Mouse (Mus musculus) hematopoietic stem cell, adult 5-6 weeks (primary cell): Measurements from ENCODE around the gene Ephx3. TPM values are rescaled to one million over a fixed set of nuclear protein-coding genes. Genes with fewer than 3 reads are reported as not detected.
"Not testable (repeated sequence)": the region's sequence is repeated elsewhere in the genome, so short reads cannot be mapped to it uniquely, and the experiment has no call there.

Experiments used
- ATAC-seq, 2 experiments: fragments of 125-278 bp in 1 of 2; replicated peaks in 1 of 2; 2 replicates each; pipeline ENCODE4 v1.8.0; 2016 to 2017; ENCODE audit warnings: inconsistent platforms in 2 of 2, mild to moderate bottlenecking in 2 of 2, moderate number of reproducible peaks in 2 of 2, low read depth in 1 of 2, moderate TSS enrichment in 1 of 2; ENCODE audit not compliant: low FRiP score in 2 of 2, poor library complexity in 2 of 2, severe bottlenecking in 2 of 2, insufficient read depth in 1 of 2, low TSS enrichment in 1 of 2
- total RNA-seq: library from RNA; stranded (forward); fragments of 172-1452, 232-1000 nt; gene quantifications from 2 replicates; pipeline ENCODE4 v1.2.3, GENCODE M21; 2017

The Ephx3 gene
- total RNA-seq, result not detected in 2 replicates

DNA sequence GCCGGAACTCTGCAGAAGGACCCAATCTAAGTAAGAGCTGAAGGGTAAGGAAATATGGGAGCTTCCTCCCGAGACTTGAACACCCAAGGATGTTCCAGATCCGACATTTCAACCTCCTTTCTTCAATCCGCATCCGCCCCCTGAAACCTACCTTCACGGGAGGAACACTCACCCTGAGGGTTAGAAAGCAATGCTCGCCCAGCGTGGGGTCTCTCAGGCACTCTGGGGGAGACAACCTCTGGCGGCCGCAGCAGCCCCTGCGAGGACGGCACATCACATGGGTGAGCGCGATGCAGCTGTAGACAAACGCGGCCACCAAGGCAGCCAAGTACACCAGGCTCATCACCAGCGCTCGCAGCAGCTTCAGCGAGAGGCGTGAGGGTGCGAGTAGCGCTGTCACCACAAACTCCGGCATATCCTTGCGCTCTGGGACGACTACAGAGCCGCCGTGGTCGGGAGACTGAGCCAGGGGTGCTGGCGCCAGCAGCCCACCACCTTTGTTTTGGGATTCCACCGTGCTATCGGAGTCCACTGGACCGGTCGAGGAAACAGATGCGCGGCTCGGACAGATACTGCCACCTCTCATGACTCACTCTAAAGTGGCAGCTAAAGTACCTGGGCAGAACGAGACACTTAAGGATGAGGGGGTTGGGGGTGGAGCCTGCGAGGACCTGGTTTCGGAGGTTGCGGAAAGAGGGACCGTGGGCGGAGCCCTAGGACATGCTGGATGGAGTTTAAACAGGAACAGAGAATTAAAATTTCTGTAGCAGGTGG, at the start of gene Ephx3:
Gene Ephx3, minus strand, starts transcription at position 687 of the 774 bp plus-strand sequence.
- peak; percentile 22 to 44; a peak in 3 of 4 replicates for ATAC-seq

DNA sequence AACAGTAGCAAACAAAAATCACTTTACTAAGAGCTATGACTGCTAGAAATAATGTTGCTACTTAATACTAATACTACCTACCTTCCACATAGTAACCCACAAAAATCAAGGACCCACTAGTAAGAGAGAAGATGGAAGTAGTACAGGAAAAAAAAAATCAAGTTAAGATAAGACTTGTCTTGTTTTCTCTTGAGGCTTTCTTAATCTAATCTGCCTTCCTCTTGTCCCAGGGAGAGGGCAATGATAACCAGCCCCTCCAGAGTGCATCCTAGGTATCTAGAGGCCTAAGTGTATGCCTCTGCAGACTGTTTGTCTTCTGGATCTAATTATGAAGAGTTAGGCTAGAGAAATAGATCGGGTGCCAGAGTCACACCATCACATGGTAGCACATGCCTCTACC, 49.2 kb upstream of the Ephx3 start:
- no peak for ATAC-seq

DNA sequence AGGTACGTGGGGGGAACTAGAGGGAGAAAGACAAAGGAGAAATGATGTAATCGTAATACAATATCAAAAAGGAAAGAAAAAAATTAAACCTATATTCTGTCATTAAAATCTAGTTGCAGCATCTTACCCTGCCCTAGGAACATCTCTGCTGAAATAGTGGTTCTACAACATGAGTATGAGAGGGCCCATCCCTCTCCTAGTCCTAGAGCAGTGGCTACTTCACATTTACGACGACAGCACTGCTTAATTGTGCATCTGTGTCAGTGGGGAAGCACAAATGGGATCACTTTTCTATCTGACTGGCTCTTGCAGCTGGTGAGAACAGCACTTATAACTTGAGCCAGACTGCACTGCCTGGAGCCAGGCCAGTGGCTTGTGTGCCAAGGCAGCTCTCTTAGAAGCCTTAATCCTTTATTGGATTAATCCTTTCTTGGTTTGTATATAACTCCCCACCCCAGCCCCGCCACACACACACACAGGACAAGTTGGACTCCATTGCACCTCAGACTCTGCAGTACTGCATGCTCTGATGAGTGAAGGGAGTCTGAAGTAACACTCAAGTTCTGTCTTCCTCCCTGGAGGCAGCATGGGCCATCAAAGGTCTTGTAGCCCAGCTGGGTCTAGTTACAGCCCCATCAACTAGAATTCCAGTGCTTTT, 46.3 kb upstream of the Ephx3 start:
- no peak for ATAC-seq

DNA sequence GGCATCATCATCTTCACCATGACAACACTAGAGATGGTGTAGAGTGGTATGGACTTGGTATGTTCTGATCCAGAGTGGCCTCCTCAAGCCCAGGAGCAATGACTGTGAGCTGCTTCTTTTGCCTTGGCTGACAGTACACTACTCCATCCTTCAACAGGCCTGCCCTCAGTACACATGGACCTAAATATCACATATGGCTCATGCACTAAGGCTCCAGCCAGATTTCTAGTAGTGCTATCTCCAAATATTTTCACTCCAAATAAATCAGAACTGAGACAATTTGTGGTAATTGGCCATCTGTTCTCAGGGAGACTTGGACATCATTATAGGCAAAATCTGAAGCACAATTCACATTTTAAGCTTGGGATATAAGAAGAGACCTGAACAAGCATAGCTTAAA, 43.8 kb upstream of the Ephx3 start:
- ATAC-seq, result no peak

DNA sequence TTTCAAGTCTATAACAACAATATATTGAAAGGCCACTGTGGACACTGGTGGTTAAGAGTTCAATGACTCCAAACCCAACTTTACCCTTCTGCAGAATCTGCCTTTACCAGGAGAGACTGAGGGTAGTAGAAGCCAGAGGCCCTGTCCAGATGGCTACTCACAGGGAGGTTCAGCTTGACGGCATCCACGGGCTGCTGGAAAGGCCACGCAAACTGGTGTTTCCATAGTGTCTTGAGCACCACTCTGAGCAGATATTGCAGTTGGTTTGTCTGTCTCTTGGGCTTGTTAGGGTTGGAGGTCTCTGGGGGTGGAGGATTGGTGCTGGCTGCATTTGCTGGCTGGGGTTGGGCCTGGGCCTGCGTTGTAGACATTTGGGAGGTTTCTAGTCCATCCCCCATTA, 39.9 kb upstream of the Ephx3 start:
- no peak for ATAC-seq

- ATAC-seq, result no peak
Measured at GRCm38 (mm10) chr17:32220873-32221272, 31.5 kb upstream of the Ephx3 start.

GRCm38 (mm10) chr17:32215587-32215986, 26.2 kb upstream of the Ephx3 start:
- ATAC-seq, result not testable (repeated sequence)

GRCm38 (mm10) chr17:32211554-32211953, 22.2 kb upstream of the Ephx3 start:
- ATAC-seq, result not testable (repeated sequence)

GRCm38 (mm10) chr17:32209752-32210151, 20.4 kb upstream of the Ephx3 start:
- 0 out of 4 replicates have a peak, but pooled peaks of 1 of the 2 experiments have one; percentile 51 for ATAC-seq

DNA sequence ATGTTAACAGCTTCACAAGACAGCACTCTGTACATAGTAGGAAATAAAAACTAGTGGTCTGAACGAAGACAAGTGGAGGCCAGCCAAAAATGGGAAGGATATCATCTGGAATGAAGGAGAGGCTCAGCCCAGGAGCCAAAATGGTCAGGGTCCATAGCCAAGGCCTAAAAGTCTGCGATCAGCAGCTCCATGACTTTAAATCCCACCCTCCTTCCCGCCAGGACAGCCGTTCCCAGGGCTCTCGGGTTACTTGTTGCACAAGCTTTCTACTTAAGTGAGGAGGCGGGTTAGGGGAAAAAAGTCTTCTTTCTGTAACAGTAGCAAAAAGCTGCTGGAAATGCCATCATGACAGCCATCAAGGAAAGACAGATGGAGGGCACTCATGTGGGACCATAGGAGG, 19.8 kb upstream of the Ephx3 start:
- no peak for ATAC-seq

- no peak for ATAC-seq
Measured at GRCm38 (mm10) chr17:32207586-32208245, 18.4 kb upstream of the Ephx3 start.

DNA sequence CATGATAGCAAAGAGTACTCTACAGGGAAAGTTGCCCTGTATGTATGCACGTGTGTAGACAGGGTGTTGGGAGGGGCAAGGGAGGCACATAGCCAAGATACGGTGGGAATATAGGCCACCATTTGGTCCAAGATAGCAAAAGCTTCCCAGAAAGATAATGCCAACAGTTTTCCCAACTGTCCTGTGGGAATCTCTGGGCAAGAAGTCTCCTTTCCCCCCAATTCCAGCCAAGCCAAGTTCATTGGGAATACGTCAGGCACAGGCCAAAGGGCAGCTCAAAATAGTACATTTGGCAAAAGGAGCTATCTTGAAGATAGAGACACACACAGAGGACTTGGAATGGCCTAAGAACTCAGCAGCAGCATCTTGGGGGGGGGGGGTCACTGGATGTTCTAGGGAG, 16.0 kb upstream of the Ephx3 start:
- ATAC-seq, result no peak

DNA sequence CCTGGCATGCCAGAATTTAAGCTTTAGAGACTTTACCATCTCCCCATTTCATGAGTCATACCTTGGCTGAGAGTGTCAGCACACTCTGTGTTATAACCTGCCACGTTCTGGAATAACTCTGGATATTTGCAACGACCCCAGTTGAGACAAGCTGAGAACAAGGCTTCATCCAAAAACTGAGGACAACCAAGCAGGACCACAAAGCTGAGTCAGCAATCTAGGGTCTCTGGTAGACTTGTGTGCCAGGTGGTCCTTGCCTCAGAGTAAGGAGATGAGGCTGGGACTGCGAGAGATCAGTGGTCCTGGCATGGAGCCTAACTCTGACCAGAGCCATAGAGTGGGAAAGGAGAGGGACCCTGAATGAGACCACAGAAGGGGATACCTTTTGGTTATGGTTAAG, 13.6 kb upstream of the Ephx3 start:
- ATAC-seq, result no peak

GRCm38 (mm10) chr17:32201086-32201485, 11.7 kb upstream of the Ephx3 start:
- ATAC-seq, result no peak

DNA sequence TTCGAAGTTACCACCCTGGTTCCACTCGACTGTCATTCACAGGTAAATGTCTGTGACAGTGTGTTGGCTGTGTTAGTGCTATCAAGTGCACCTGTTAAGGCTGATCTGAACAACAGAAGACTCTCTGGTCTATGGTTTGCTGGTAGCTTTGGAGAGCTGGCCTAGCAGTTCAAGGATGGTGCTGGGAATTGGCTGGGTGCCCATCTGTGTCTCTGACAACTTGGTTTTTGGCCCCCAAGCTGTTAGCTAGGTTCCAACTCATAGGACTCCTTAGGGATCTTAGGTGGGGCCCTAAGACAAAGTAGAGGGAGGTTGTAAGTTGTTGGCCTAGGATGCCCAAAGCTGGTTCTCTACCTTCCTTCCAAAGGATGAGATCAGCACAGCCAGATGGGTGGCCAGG, 10.4 kb upstream of the Ephx3 start:
- ATAC-seq, result no peak

GRCm38 (mm10) chr17:32197156-32197555, 7.8 kb upstream of the Ephx3 start:
- no peak for ATAC-seq

- peak; percentile 40 to 51; a peak in 2 of 4 replicates for ATAC-seq
Measured at GRCm38 (mm10) chr17:32195725-32196124, 6.4 kb upstream of the Ephx3 start.

GRCm38 (mm10) chr17:32193010-32193409, 3.7 kb upstream of the Ephx3 start:
- ATAC-seq, result no peak
